Mouse (Mus musculus) lung, embryonic 14.5 days (tissue): Measurements from ENCODE around the gene Agpat4. TPM values are rescaled to one million over a fixed set of nuclear protein-coding genes. Genes with fewer than 3 reads are reported as not detected.
A peak's percentile ranks its signal among the peaks of the same experiment; 100 is the strongest.

Experiments
- ATAC-seq: fragments of 200-750 bp; cut with Nextera tagmentation; 2 replicates; pipeline ENCODE4 v1.8.0; 2017; ENCODE audit warnings: mild to moderate bottlenecking, moderate TSS enrichment, moderate library complexity; ENCODE audit not compliant: insufficient read depth
- DNase-seq: peaks from one replicate; pipeline ENCODE4 v3.0.0-alpha.2; 2015
- H3K27ac ChIP-seq: fragments of 300-500 bp; sonication (generic); 2 replicates; pipeline ENCODE4 v1.5.1; 2014; ENCODE audit warnings: low read depth, mild to moderate bottlenecking, moderate library complexity
- H3K27me3 ChIP-seq: fragments of 300-500 bp; sonication (generic); 2 replicates; pipeline ENCODE4 v1.6.1; 2014; ENCODE audit warnings: low read length, control low read depth; ENCODE audit not compliant: insufficient read depth
- H3K36me3 ChIP-seq: fragments of 300-500 bp; sonication (generic); 2 replicates; pipeline ENCODE4 v1.6.1; 2014; ENCODE audit warnings: control low read depth; ENCODE audit not compliant: insufficient read depth
- H3K4me1 ChIP-seq: fragments of 300-500 bp; sonication (generic); 2 replicates; pipeline ENCODE4 v1.6.1; 2014; ENCODE audit warnings: antibody characterized with exemption, control low read depth; ENCODE audit not compliant: insufficient read depth
- H3K4me2 ChIP-seq: fragments of 300-500 bp; sonication (generic); 2 replicates; pipeline ENCODE4 v1.6.1; 2014; ENCODE audit warnings: mild to moderate bottlenecking
- H3K4me3 ChIP-seq: fragments of 300-500 bp; sonication (generic); 2 replicates; pipeline ENCODE4 v1.5.1; 2014; ENCODE audit warnings: low read depth, low read length
- H3K9ac ChIP-seq: fragments of 300-500 bp; sonication (generic); 2 replicates; pipeline ENCODE4 v1.6.1; 2014
- H3K9me3 ChIP-seq: fragments of 300-500 bp; sonication (generic); 2 replicates; pipeline ENCODE4 v1.6.1; 2016; ENCODE audit warnings: low read depth, low read length, control low read depth
- CTCF ChIP-seq: IDR thresholded peaks from 2 replicates; pipeline ENCODE4 v1.5.1; 2016; ENCODE audit warnings: antibody characterized with exemption, low read depth
- WGBS: fragments of 180-500 bp; shearing (Covaris S2); extraction: QIAGEN DNeasy Blood & Tissue Kit; methylation state at CpG from one replicate; pipeline ENCODE4 v1.1.7; 2014; 5-methylcytosine and 5-hydroxymethylcytosine counted together
- polyA plus RNA-seq: library from polyadenylated mRNA; unstranded; fragments of >200 nt; fragmentation: Nextera tagmentation; extraction: Ambion mirVana; gene quantifications from 2 replicates; pipeline ENCODE4 v1.2.1, GENCODE M21; 2014

Agpat4 gene
- polyA plus RNA-seq, 1 experiment from 2014 or later, result 28.2 TPM

- H3K9ac ChIP-seq, result no peak overlapping the region
- no peak for TF ChIP-seq CTCF
- 94% methylated on average over 9 of the region's 9 CpGs for WGBS
Measured at GRCm38 (mm10) chr17:12165701-12166100, 47.2 kb downstream of the Agpat4 start.

GRCm38 (mm10) chr17:12168536-12168935 is 50.0 kb downstream of the Agpat4 start:
- Histone ChIP-seq H3K36me3 (0 out of 2 replicates have a peak, but pooled peaks cover 4% of the 10 kb centered on the region), H3K27ac (peak overlapping the region; percentile 75; the same call in 1 of the 2 replicates), H3K4me1 (peaks cover 35% of the 10 kb centered on the region), H3K27me3 (no peaks in the 10 kb centered on the region), H3K4me3 (no peak overlapping the region), H3K9ac (no peak overlapping the region), H3K4me2 (peak overlapping the region; percentile 31; the same call in 1 of the 2 replicates), H3K9me3 (no peaks in the 10 kb centered on the region)
- DNase-seq (peak; percentile 97), ATAC-seq (peak; percentile 91)
- TF ChIP-seq CTCF, result no peak
- 17% methylated on average over 10 of the region's 10 CpGs for WGBS

More at GRCm38 (mm10) chr17:12165701-12166100, 47.2 kb downstream of the Agpat4 start:
- H3K9me3 ChIP-seq, result no peaks in the 10 kb centered on the region
- no peak for DNase-seq
- peaks cover 38% of the 10 kb centered on the region for H3K4me1 ChIP-seq
- H3K36me3 ChIP-seq, result 0 out of 2 replicates have a peak, but pooled peaks cover 7% of the 10 kb centered on the region
- H3K27me3 ChIP-seq, result no peaks in the 10 kb centered on the region
- no peak overlapping the region for H3K4me2 ChIP-seq
- no peak overlapping the region for H3K27ac ChIP-seq
- H3K4me3 ChIP-seq, result no peak overlapping the region
- no peak for ATAC-seq

GRCm38 (mm10) chr17:12169326-12169836 is 50.9 kb downstream of the Agpat4 start:
- Histone ChIP-seq H3K4me2 (peak overlapping the region; percentile 13; the same call in 1 of the 2 replicates), H3K27ac (peak overlapping the region; percentile 75; the same call in 1 of the 2 replicates), H3K4me1 (peaks cover 32% of the 10 kb centered on the region), H3K27me3 (no peaks in the 10 kb centered on the region), H3K9me3 (no peaks in the 10 kb centered on the region), H3K4me3 (no peak overlapping the region), H3K9ac (no peak overlapping the region), H3K36me3 (peaks cover 12% of the 10 kb centered on the region; the same call in 1 of the 2 replicates)
- DNase-seq (peak; percentile 73), ATAC-seq (no peak)
- TF ChIP-seq CTCF, result no peak
- WGBS, result 40% methylated on average over 12 of the region's 12 CpGs

- no peaks in the 10 kb centered on the region for H3K27me3 ChIP-seq
- no peak overlapping the region for H3K4me3 ChIP-seq
- ATAC-seq, result no peak
- H3K9me3 ChIP-seq, result no peaks in the 10 kb centered on the region
- no peak for TF ChIP-seq CTCF
- DNase-seq, result peak; percentile 68
- H3K9ac ChIP-seq, result no peak overlapping the region
- H3K4me2 ChIP-seq, result no peak overlapping the region
- H3K36me3 ChIP-seq, result peaks cover 14% of the 10 kb centered on the region; the same call in 1 of the 2 replicates
- 29% methylated on average over 7 of the region's 7 CpGs for WGBS
- H3K27ac ChIP-seq, result peak overlapping the region; percentile 30; the same call in 1 of the 2 replicates
- H3K4me1 ChIP-seq, result peaks cover 32% of the 10 kb centered on the region
Measured at GRCm38 (mm10) chr17:12170791-12171497, 52.4 kb downstream of the Agpat4 start.

GRCm38 (mm10) chr17:12171666-12172065 is 53.2 kb downstream of the Agpat4 start:
- no peak for ATAC-seq
- Histone ChIP-seq H3K9me3 (no peaks in the 10 kb centered on the region), H3K4me3 (no peak overlapping the region), H3K27me3 (no peaks in the 10 kb centered on the region), H3K4me1 (peaks cover 32% of the 10 kb centered on the region), H3K27ac (no peak overlapping the region), H3K4me2 (no peak overlapping the region), H3K9ac (no peak overlapping the region), H3K36me3 (peaks cover 14% of the 10 kb centered on the region; the same call in 1 of the 2 replicates)
- WGBS, result 63% methylated on average over 2 of the region's 2 CpGs
- no peak for DNase-seq
- no peak for TF ChIP-seq CTCF

GRCm38 (mm10) chr17:12174221-12174620 is 55.7 kb downstream of the Agpat4 start:
- H3K36me3 ChIP-seq, result peaks cover 18% of the 10 kb centered on the region; the same call in 1 of the 2 replicates
- DNase-seq (no peak), ATAC-seq (no peak)
- no peaks in the 10 kb centered on the region for H3K27me3 ChIP-seq
- no peak for TF ChIP-seq CTCF
- WGBS, result 92% methylated on average over 5 of the region's 5 CpGs
- no peak overlapping the region for H3K27ac ChIP-seq
- H3K4me3 ChIP-seq, result no peak overlapping the region
- H3K4me2 ChIP-seq, result no peak overlapping the region
- peaks cover 4% of the 10 kb centered on the region; the same call in 1 of the 2 replicates for H3K9me3 ChIP-seq
- no peak overlapping the region for H3K9ac ChIP-seq
- peaks cover 27% of the 10 kb centered on the region for H3K4me1 ChIP-seq

- Histone ChIP-seq H3K9me3 (peaks cover 4% of the 10 kb centered on the region; the same call in 1 of the 2 replicates), H3K9ac (no peak overlapping the region), H3K36me3 (peaks cover 18% of the 10 kb centered on the region; the same call in 1 of the 2 replicates), H3K27ac (no peak overlapping the region), H3K4me2 (no peak overlapping the region), H3K4me3 (no peak overlapping the region), H3K4me1 (peaks cover 22% of the 10 kb centered on the region), H3K27me3 (no peaks in the 10 kb centered on the region)
- no peak for ATAC-seq
- no peak for DNase-seq
- no peak for TF ChIP-seq CTCF
- 70% methylated on average over 7 of the region's 7 CpGs for WGBS
Measured at GRCm38 (mm10) chr17:12174896-12175295, 56.4 kb downstream of the Agpat4 start.
